Mouse (Mus musculus): Measurements from ENCODE around the gene Gpi1.

- TF ChIP-seq POLR2A (IDR thresholded peaks at IDR 0.05; ENCODE audit: control insufficient read depth, low read depth, low read length) (no peak), CTCF (IDR thresholded peaks at IDR 0.05; ENCODE audit: control insufficient read depth, insufficient read depth, insufficient replicate concordance, low read depth, low read length) (no peak)
Observed at GRCm38 (mm10) chr7:34206331-34206730, 23.8 kb downstream of the Gpi1 start.
